Mouse (Mus musculus) liver, embryonic 16.5 days (tissue): ENCODE measurements at regions not wholly inside any gene's neighbourhood (a gene's known extent, or its start where the extent isn't known, plus 50 kb on each side); places are given as distances from the start of the nearest gene placed in this dataset.

Source experiments
- ATAC-seq: fragments of 200-750 bp; cut with Nextera tagmentation; 2 replicates; pipeline ENCODE4 v1.8.0; 2017; ENCODE audit warnings: low read depth, mild to moderate bottlenecking, moderate number of reproducible peaks, moderate library complexity
- H3K27ac ChIP-seq: fragments of 300-500 bp; sonication (generic); 2 replicates; pipeline ENCODE4 v1.5.1; 2014; ENCODE audit warnings: mild to moderate bottlenecking, low read length
- H3K27me3 ChIP-seq: fragments of 300-500 bp; sonication (generic); 2 replicates; pipeline ENCODE4 v1.6.1; 2014; ENCODE audit warnings: low read depth, low read length, mixed read lengths; ENCODE audit not compliant: control insufficient read depth, insufficient read depth
- H3K36me3 ChIP-seq: fragments of 300-500 bp; sonication (generic); 2 replicates; pipeline ENCODE4 v1.6.1; 2014; ENCODE audit warnings: mild to moderate bottlenecking; ENCODE audit not compliant: control insufficient read depth, insufficient read depth
- H3K4me1 ChIP-seq: fragments of 300-500 bp; sonication (generic); 2 replicates; pipeline ENCODE4 v1.6.1; 2014; ENCODE audit warnings: low read depth, low read length, mixed read lengths; ENCODE audit not compliant: control insufficient read depth
- H3K4me2 ChIP-seq: fragments of 300-500 bp; sonication (generic); 2 replicates; pipeline ENCODE4 v1.6.1; 2014; ENCODE audit warnings: low read depth, low read length, mixed read lengths
- H3K4me3 ChIP-seq: fragments of 300-500 bp; sonication (generic); 2 replicates; pipeline ENCODE4 v1.5.1; 2014; ENCODE audit warnings: low read depth, mild to moderate bottlenecking, low read length
- H3K9ac ChIP-seq: fragments of 300-500 bp; sonication (generic); 2 replicates; pipeline ENCODE4 v1.6.1; 2014; ENCODE audit warnings: low read depth, low read length
- H3K9me3 ChIP-seq: fragments of 300-500 bp; sonication (generic); replicated peaks from 2 replicates; pipeline ENCODE4 v1.6.1; 2016; ENCODE audit warnings: low read length; ENCODE audit not compliant: control insufficient read depth
- WGBS: fragments of 180-500 bp; shearing (Covaris S2); extraction: QIAGEN DNeasy Blood & Tissue Kit; methylation state at CpG from one replicate; pipeline ENCODE4 v1.1.7; 2014; ENCODE audit not compliant: insufficient replicate concordance; 5-methylcytosine and 5-hydroxymethylcytosine counted together

DNA sequence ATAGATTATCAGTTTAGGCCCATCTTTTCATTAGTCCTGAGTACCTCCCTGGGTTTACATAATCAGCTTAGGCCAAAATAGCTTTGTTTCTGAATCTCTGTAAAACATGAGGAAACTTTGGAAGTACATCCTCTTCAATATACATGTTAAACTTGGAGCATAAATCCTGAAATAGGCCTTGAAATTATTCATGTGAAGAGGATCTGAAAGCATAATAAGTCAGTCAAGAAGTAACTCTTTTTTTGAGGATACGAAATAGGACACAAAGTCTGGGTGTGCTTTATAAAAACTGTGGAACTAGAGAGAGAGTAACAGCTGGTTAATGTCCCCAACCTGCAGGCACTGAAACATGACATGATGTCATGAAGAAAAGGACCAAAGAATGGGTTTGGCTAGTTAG is 187.9 kb upstream of the Smlr1 start:
- ATAC-seq = no peak
- Histone ChIP-seq H3K9ac (no peak overlapping the region), H3K4me2 (no peak overlapping the region), H3K36me3 (no peaks in the 10 kb centered on the region), H3K4me1 (no peaks in the 10 kb centered on the region), H3K27ac (no peak overlapping the region), H3K9me3 (no peaks in the 10 kb centered on the region), H3K27me3 (no peaks in the 10 kb centered on the region), H3K4me3 (no peak overlapping the region)
- WGBS = 52% methylated on average over 1 of the region's 1 CpGs

DNA sequence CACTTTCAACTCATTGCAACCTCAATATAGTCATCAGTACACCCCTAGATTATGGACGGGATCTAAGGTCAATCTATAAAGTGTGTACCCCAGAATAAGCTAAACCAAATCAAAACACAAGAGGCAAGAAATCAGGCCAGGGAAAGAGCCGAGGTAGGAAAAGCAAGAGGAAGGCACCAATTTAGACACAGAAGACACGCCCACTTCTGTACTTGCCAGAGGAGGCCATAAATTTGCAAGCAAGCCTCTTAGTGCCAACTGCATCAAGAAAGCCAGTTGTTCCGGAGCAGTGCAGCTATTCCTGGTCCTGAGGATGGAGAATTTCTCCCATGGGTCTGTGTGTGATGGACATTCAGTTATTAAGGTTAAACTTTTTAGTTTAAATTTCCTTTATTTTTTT is 179.7 kb upstream of the Smlr1 start:
- no peak overlapping the region for H3K4me2 ChIP-seq
- H3K9me3 ChIP-seq = no peaks in the 10 kb centered on the region
- H3K4me3 ChIP-seq = no peak overlapping the region
- 45% methylated on average over 4 of the region's 4 CpGs for WGBS
- no peaks in the 10 kb centered on the region for H3K36me3 ChIP-seq
- no peak overlapping the region for H3K9ac ChIP-seq
- no peaks in the 10 kb centered on the region for H3K27me3 ChIP-seq
- ATAC-seq = no peak
- H3K27ac ChIP-seq = no peak overlapping the region
- H3K4me1 ChIP-seq = no peaks in the 10 kb centered on the region

DNA sequence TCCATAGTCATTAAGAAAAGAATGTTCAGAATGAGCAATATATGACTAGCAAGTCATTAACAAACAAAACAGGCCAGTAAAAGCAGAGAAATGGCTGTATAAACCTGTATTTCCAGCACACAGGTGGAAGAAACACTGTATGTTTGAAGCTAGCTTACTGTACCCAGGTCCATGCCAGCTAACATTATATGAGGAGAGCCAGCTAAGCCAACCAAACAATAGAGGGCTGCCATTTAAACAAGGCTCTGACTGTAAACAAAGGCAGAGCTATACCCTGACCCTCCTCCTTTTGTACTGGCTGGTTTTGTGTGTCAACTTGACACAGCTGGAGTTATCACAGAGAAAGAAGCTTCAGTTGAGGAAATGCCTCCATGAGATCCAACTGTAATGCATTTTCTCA is 178.6 kb upstream of the Smlr1 start:
- no peak overlapping the region for H3K9ac ChIP-seq
- H3K4me3 ChIP-seq = no peak overlapping the region
- H3K36me3 ChIP-seq = no peaks in the 10 kb centered on the region
- no peaks in the 10 kb centered on the region for H3K27me3 ChIP-seq
- ATAC-seq = no peak
- H3K4me2 ChIP-seq = no peak overlapping the region
- no peaks in the 10 kb centered on the region for H3K9me3 ChIP-seq
- H3K4me1 ChIP-seq = no peaks in the 10 kb centered on the region
- no peak overlapping the region for H3K27ac ChIP-seq

DNA sequence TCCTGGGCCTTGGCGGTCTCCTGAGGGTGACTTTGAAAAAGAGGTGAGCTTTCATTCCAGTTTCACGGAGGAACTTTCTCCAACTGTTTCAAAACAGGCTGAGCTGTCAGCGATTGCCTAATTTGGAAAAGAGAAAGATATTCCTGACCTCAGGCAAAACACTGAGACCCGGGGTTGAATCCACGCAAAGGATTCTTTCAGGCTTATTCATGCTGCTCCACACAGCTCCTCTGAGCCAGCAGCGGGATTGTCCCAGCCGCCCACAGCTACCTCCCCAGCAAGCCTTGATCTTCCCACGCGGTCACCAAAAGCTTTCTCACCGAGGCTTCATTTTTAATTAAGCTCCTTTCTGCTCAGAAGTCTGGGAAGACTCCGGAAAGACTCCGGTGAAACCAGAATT is 178.0 kb upstream of the Smlr1 start:
- no peak overlapping the region for H3K27ac ChIP-seq
- no peak overlapping the region for H3K9ac ChIP-seq
- no peak overlapping the region for H3K4me3 ChIP-seq
- no peak overlapping the region for H3K4me2 ChIP-seq
- H3K4me1 ChIP-seq = no peaks in the 10 kb centered on the region
- no peaks in the 10 kb centered on the region for H3K27me3 ChIP-seq
- no peaks in the 10 kb centered on the region for H3K9me3 ChIP-seq
- ATAC-seq = no peak
- no peaks in the 10 kb centered on the region for H3K36me3 ChIP-seq
- 69% methylated on average over 12 of the region's 12 CpGs for WGBS

DNA sequence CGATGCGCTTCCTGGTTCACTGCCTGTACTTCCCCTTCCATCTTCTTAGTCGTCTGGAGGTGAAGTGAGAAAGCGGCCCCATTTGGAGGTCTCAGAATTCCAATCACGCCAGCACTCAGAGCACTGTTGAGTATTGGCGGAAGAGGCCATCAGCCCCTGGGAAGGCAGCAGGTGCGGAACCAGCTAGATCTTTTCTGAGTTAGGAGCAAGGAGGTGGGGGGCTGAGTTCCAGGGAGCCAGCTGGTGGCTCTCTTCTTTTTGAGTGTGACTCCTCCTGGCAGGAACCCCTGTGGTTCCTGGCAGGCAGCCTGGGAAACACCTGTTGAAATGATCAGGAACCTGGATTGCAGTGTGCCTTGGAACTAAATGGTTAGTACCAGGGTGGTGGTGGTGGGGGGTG is 171.9 kb upstream of the Smlr1 start:
- H3K9ac ChIP-seq = no peak overlapping the region
- no peak overlapping the region for H3K4me3 ChIP-seq
- 37% methylated on average over 7 of the region's 7 CpGs for WGBS
- H3K4me1 ChIP-seq = no peaks in the 10 kb centered on the region
- no peak overlapping the region for H3K4me2 ChIP-seq
- no peak for ATAC-seq
- no peaks in the 10 kb centered on the region for H3K9me3 ChIP-seq
- no peaks in the 10 kb centered on the region for H3K27me3 ChIP-seq
- H3K36me3 ChIP-seq = no peaks in the 10 kb centered on the region
- H3K27ac ChIP-seq = no peak overlapping the region

DNA sequence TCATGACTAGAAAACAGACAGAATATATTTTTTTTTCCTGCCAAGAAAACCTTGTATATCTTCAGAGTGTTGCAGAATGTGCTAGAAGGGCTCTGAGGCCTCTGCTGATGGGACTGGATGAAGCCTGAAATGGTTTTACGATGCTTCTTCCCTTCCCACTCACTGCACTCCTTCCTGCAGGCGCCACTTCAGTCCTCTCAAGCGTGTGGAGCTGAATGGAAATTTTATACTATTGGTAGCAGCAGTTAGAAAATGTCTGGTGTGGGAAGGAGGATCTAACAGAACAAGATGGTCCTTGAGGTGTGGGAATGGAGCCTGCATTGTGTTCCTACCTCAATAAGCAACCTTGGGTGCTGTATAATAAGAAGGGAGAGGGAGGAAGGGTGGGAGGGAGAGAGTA is 166.1 kb upstream of the Smlr1 start:
- no peak for ATAC-seq
- WGBS = 60% methylated on average over 3 of the region's 3 CpGs

DNA sequence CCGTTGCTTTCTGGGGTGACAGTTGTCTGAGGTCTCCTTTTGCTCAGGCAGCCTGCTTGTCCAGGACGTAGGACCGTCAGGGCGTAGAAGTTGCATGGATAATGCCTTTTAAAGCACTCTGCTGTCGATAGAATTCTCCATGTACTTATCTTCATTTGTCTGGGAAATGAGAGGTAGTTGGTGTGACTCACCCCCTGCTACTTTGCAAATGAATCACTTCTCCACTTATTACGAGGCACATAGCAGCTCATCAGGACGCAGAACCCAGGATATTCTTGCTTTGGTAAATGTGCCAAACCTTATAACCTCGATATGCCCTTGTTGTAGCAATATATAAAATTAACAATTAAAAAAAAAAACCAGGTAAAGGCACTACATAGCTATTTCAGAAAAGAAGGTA is 159.7 kb upstream of the Smlr1 start:
- Histone ChIP-seq H3K4me2 (no peak overlapping the region), H3K27me3 (no peaks in the 10 kb centered on the region), H3K27ac (no peak overlapping the region), H3K36me3 (no peaks in the 10 kb centered on the region), H3K4me1 (no peaks in the 10 kb centered on the region), H3K9ac (no peak overlapping the region), H3K9me3 (no peaks in the 10 kb centered on the region), H3K4me3 (no peak overlapping the region)
- 53% methylated on average over 8 of the region's 8 CpGs for WGBS
- no peak for ATAC-seq

More for the DNA sequence above, 166.1 kb upstream of the Smlr1 start:
- Histone ChIP-seq H3K27me3 (no peaks in the 10 kb centered on the region), H3K4me1 (no peaks in the 10 kb centered on the region), H3K27ac (no peak overlapping the region), H3K9ac (no peak overlapping the region), H3K9me3 (no peaks in the 10 kb centered on the region), H3K4me3 (no peak overlapping the region), H3K4me2 (no peak overlapping the region), H3K36me3 (no peaks in the 10 kb centered on the region)

DNA sequence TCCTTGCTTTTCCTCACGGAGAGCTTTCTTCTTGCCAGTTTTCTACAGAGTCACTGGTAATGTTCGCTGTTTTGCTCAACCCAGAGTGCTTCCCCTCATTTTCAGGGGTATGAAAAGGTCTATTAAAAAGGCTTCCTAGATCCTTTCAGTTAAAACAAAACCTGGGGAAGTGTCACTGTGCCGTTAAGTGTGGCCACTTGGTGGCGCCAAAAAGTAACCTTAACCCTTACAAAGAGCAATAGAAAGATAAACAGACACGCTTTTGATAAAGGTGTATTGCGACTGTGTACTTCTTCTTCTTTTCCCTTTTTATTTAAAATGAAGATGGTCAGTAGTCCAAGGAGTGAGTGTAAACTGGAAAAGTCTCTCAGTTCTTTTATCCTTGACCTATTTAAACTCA is 145.2 kb upstream of the Smlr1 start:
- Histone ChIP-seq H3K4me2 (no peak overlapping the region), H3K9ac (no peak overlapping the region), H3K27me3 (no peaks in the 10 kb centered on the region), H3K9me3 (no peaks in the 10 kb centered on the region), H3K27ac (no peak overlapping the region), H3K36me3 (no peaks in the 10 kb centered on the region), H3K4me3 (no peak overlapping the region), H3K4me1 (no peaks in the 10 kb centered on the region)
- ATAC-seq = no peak
- 14% methylated on average over 6 of the region's 6 CpGs for WGBS

DNA sequence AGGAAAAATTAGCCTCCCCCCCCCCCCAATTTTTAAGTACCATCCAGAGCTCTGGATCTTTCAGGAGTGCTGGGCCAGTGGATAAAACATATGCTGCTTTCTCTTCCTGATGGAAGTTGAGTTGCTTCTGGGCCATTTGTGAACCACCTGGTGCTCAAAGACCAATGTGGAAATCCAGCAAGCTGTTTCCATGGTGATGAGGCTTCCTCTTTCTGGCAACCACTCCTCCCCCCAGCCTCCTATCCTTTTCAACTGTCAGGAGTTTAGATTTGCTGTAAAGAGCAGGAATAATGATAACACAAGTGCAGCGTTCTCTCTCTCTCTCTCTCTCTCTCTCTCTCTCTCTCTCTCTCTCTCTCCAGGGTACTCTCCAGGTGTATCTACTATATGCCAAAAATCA is 141.8 kb upstream of the Smlr1 start:
- no peaks in the 10 kb centered on the region for H3K4me1 ChIP-seq
- no peak overlapping the region for H3K9ac ChIP-seq
- WGBS = 39% methylated on average over 1 of the region's 1 CpGs
- no peak for ATAC-seq
- H3K27me3 ChIP-seq = no peaks in the 10 kb centered on the region
- no peak overlapping the region for H3K4me3 ChIP-seq
- H3K9me3 ChIP-seq = no peaks in the 10 kb centered on the region
- no peaks in the 10 kb centered on the region for H3K36me3 ChIP-seq
- H3K27ac ChIP-seq = no peak overlapping the region
- no peak overlapping the region for H3K4me2 ChIP-seq

DNA sequence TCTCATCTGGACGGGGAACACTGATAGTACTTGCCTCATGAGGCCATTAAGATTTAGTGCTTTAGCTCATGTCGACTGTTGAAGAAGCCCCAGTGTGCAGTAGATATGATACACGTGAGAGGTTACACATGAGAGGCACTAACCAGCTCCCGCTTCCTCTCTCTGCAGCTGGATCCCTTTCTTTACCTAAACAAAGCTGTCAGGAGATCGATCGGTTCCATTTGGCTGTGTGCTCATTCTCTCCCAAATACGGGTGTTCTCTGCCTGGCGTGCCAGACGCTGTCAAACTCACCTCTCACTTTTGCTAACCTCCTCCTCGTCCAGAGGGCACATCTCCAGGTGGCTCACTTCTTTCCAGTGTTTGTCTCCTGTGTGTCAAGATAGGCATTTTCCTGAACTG is 139.3 kb upstream of the Smlr1 start:
- H3K36me3 ChIP-seq = no peaks in the 10 kb centered on the region
- H3K9ac ChIP-seq = no peak overlapping the region
- H3K4me1 ChIP-seq = no peaks in the 10 kb centered on the region
- 59% methylated on average over 10 of the region's 10 CpGs for WGBS
- H3K27me3 ChIP-seq = no peaks in the 10 kb centered on the region
- no peak overlapping the region for H3K4me2 ChIP-seq
- ATAC-seq = no peak
- H3K4me3 ChIP-seq = no peak overlapping the region
- H3K9me3 ChIP-seq = no peaks in the 10 kb centered on the region
- H3K27ac ChIP-seq = no peak overlapping the region
